Mouse (Mus musculus): ENCODE measurements around the gene Gm3233. TPM values are rescaled to one million over a fixed set of nuclear protein-coding genes. Genes with fewer than 3 reads are reported as not detected.
"Not testable (repeated sequence)": the region's sequence is repeated elsewhere in the genome, so short reads cannot be mapped to it uniquely, and the experiment has no call there.

Gm3233 gene
- total RNA-seq, 2 experiments from 2014 or later: not detected

- DNase-seq (ENCODE audit: low spot score in 2 of 2): no peak
These were observed 30.2 kb downstream of the Gm3233 start for GRCm38 (mm10) chr10:77729241-77729640.

GRCm38 (mm10) chr10:77728280-77728679, 31.2 kb downstream of the Gm3233 start:
- DNase-seq (ENCODE audit: low spot score in 2 of 2): no peak

DNA sequence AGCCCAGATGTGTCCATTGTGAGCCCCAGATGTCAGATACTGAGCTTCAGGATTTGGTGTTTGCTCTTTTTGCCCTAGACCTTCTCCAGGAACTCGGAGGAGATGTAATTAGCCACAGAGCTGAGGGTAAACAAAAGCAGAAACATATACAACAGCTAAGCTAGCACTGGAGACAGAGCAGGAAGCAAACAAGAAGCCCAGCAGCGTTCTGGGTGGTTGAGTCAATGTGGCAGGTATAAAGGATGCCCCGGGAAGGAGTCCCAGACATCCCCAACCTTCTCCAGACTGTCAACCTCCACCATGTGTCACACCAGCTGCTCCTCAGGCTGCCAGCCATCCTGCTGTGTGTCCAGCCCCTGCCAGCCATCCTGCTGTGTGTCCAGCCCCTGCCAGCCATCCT, 33.3 kb downstream of the Gm3233 start, which contains the start of gene Gm10100:
Gene Gm10100, plus strand, starts transcription at position 301 of the 400 bp plus-strand sequence.
- no peak for DNase-seq (ENCODE audit: low spot score in 2 of 2)

- no peak for DNase-seq (ENCODE audit: low spot score in 2 of 2)
These were observed 34.6 kb downstream of the Gm3233 start for GRCm38 (mm10) chr10:77724855-77725254.

DNA sequence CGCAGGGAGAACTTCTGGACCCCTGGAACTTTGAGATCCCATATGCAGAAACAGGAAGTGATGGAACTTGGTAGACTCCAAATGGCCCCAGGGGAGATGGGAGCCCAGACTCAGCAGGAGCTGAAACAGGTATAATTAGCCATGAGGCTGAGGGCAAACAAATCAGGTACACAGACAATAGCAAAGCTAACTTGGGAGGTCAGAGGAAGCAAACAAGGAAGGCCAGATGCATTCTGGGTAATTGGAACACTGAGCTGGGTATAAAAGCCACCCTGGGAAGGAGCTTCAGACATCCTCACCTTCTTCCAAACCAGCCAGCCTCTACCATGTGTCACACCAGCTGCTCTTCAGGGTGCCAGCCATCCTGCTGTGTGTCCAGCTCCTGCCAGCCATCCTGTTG, 39.2 kb downstream of the Gm3233 start, which contains the start of gene Krtap12-1:
Gene Krtap12-1, plus strand, starts transcription at position 301 of the 400 bp plus-strand sequence.
- not testable (repeated sequence) for DNase-seq (ENCODE audit: low spot score in 2 of 2)

DNA sequence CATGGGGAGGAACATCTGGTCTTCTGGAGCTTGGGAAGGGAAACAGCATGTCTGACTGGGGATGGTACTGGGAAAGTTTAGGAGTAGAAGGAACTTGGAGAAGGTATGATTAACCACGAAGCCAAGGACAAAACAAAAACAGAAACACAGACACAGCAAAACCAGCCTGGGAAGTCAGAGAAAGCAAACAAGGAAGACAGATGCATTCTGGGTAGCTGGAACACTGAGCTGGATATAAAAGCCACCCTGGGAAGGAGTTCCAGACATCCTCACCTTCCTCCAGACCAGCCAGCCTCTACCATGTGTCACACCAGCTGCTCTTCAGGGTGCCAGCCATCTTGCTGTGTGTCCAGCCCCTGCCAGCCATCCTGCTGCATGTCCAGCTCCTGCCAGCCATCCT, 44.0 kb downstream of the Gm3233 start, which contains the start of gene Gm10142:
Gene Gm10142, plus strand, starts transcription at position 301 of the 400 bp plus-strand sequence.
- no peak for DNase-seq (ENCODE audit: low spot score in 2 of 2)

GRCm38 (mm10) chr10:77713734-77714133, 45.7 kb downstream of the Gm3233 start:
- no peak for DNase-seq (ENCODE audit: low spot score in 2 of 2)

GRCm38 (mm10) chr10:77711157-77711556, 48.3 kb downstream of the Gm3233 start, which contains the start of gene Gm10024:
TSS of gene Gm10024 (plus strand) at chr10:77711457.
- not testable (repeated sequence) for DNase-seq (ENCODE audit: low spot score in 2 of 2)

DNA sequence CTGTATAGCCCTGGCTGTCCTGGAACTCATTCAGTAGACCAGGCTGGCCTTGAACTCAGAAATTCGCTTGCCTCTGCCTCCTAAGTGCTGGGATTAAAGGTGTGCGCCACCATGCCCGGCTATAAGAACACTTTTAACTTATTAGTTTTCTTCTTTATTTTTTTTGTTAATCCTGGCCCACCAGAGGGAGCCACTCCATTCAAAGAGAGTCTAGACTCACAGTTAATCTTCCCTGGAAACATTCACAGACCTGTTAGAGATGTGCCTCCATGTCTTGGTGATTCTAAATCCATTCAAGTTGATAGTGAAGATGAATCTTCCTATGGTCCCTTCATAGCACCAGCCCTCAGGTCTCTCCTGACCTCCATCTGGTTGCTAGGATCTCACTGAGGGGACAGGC, 49.7 kb downstream of the Gm3233 start:
- no peak for DNase-seq (ENCODE audit: low spot score in 2 of 2)

Other genes starting within 250 kb of the Gm3233 start
- 10 to 100 TPM; 23.8 to 26.0 TPM for gene Fam207a, start 243.9 kb downstream of the Gm3233 start, total RNA-seq (2021)
- gene Itgb2, start 229.4 kb downstream of the Gm3233 start, total RNA-seq (2021): 1 to 10 TPM; 5.3 to 8.5 TPM
- gene Pttg1ip, start 178.0 kb downstream of the Gm3233 start, total RNA-seq (2021): 100 to 1,000 TPM; 176 to 186 TPM
- 100 to 1,000 TPM; 181 to 183 TPM for gene Sumo3, start 153.6 kb downstream of the Gm3233 start, total RNA-seq (2021)
- 10 to 100 TPM; 18.1 to 27.7 TPM for gene Gm49325, start 153.5 kb downstream of the Gm3233 start, total RNA-seq (2021)
- 10 to 100 TPM; 42.2 to 44.3 TPM for gene Ube2g2, start 137.4 kb downstream of the Gm3233 start, total RNA-seq (2021)
- 1 to 10 TPM in 1 of 2 experiments, under 1 TPM in 1; 0.45 to 1.0 TPM for gene Tspear, start 73.1 kb downstream of the Gm3233 start, total RNA-seq (2021)
- not detected for gene Gm19402, start 68.9 kb downstream of the Gm3233 start, total RNA-seq (2021)
- not detected for gene Gm9508, start 62.4 kb downstream of the Gm3233 start, total RNA-seq (2021)
- not detected for gene Gm10272, start 53.1 kb downstream of the Gm3233 start, total RNA-seq (2021)
- gene Gm10024, start 48.2 kb downstream of the Gm3233 start, total RNA-seq (2021): not detected
- not detected for gene Gm10142, start 43.9 kb downstream of the Gm3233 start, total RNA-seq (2021)
- gene Krtap12-1, start 39.1 kb downstream of the Gm3233 start, total RNA-seq (2021): not detected
- gene Gm10100, start 33.2 kb downstream of the Gm3233 start, total RNA-seq (2021): not detected
- gene Gm18596, start 17.0 kb downstream of the Gm3233 start, total RNA-seq (2021): not detected
- gene Gm9736, start 8.3 kb downstream of the Gm3233 start, total RNA-seq (2021): not detected
- not detected for gene Gm3238, start 11.6 kb upstream of the Gm3233 start, total RNA-seq (2021)
- not detected for gene Gm7138, start 17.3 kb upstream of the Gm3233 start, total RNA-seq (2021)
- gene Gm3250, start 22.9 kb upstream of the Gm3233 start, total RNA-seq (2021): not detected
- gene Gm7137, start 28.5 kb upstream of the Gm3233 start, total RNA-seq (2021): not detected
- gene Gm9639, start 35.4 kb upstream of the Gm3233 start, total RNA-seq (2021): not detected
- gene Gm19668, start 39.5 kb upstream of the Gm3233 start, total RNA-seq (2021): not detected
- gene Gm9507, start 52.2 kb upstream of the Gm3233 start, total RNA-seq (2021): not detected
- gene Gm2696, start 55.0 kb upstream of the Gm3233 start, total RNA-seq (2021): not detected
- gene Krtap10-4, start 67.4 kb upstream of the Gm3233 start, total RNA-seq (2021): not detected
- not detected for gene Krtap10-10, start 76.3 kb upstream of the Gm3233 start, total RNA-seq (2021)
- gene Gm36176, start 87.1 kb upstream of the Gm3233 start, total RNA-seq (2021): not detected
- not detected for gene Gm10318, start 93.2 kb upstream of the Gm3233 start, total RNA-seq (2021)
- gene Gm3285, start 102.3 kb upstream of the Gm3233 start, total RNA-seq (2021): not detected
- 10 to 100 TPM in 1 of 2 experiments, 1 to 10 TPM in 1; 9.8 to 14.6 TPM for gene Lrrc3, start 142.9 kb upstream of the Gm3233 start, total RNA-seq (2021)
- gene Trpm2, start 210.9 kb upstream of the Gm3233 start, total RNA-seq (2021): 1 to 10 TPM; 4.1 to 4.3 TPM
- gene 1810043G02Rik, start 218.8 kb upstream of the Gm3233 start, total RNA-seq (2021): 10 to 100 TPM; 21.3 to 25.1 TPM